Mouse (Mus musculus) embryonic fibroblast, embryonic 13.5 days (primary cell): ENCODE measurements around the gene Car12.

Experiments used
- CTCF ChIP-seq: IDR thresholded peaks from 2 replicates; pipeline ENCODE4 v1.5.1; 2011; ENCODE audit warnings: mild to moderate bottlenecking, control low read depth, low read length, moderate library complexity, borderline replicate concordance; ENCODE audit not compliant: insufficient read depth
- POLR2A ChIP-seq: IDR thresholded peaks from 2 replicates; pipeline ENCODE4 v1.6.1; 2011; ENCODE audit warnings: low read depth, mild to moderate bottlenecking, control low read depth, low read length, moderate library complexity

DNA sequence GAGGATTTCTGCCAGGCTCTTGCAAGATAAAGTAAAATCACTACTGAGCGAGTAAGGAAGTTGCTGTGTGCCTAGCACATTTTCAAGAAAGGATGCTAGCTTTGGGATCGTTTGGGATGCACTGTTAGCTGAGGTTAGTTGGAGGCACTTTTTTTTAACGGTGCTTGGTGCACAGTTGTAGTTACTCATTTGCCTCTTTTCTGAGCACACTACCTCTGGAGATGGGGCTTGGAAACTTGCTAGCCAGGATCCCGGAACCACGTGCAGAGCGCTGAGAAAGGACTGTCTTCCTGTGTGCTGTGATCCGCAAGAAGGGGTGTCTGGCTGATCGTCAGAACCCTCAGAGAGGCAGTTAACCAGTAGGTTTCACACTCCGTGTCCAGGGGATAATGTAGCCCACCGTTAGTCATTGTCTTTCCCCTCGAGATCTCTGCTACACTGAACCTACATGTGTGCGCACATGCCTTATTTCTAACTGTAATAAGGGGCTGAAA, 583 bp downstream of the Car12 start:
- no peak for TF ChIP-seq POLR2A
- no peak for TF ChIP-seq CTCF
